Mouse (Mus musculus): ENCODE results near the gene Htra2.

DNA sequence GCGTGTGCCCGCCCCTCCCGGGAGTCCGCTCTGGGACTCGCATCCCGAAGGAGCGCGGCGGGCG lies 15.0 kb upstream of the Htra2 start, which contains the start of gene Tlx2:
- no peak for TF ChIP-seq CTCF (IDR thresholded peaks at IDR 0.05; ENCODE audit: borderline replicate concordance, insufficient read depth, low read length)
- no peak for TF ChIP-seq POLR2A (IDR thresholded peaks at IDR 0.05; ENCODE audit: low read depth, low read length)

All from embryonic fibroblast, embryonic 13.5 days (primary cell).